Mouse (Mus musculus): ENCODE results near the gene Fam136a.
"Not testable (repeated sequence)": the region's sequence is repeated elsewhere in the genome, so short reads cannot be mapped to it uniquely, and the experiment has no call there.

Fam136a gene

DNA sequence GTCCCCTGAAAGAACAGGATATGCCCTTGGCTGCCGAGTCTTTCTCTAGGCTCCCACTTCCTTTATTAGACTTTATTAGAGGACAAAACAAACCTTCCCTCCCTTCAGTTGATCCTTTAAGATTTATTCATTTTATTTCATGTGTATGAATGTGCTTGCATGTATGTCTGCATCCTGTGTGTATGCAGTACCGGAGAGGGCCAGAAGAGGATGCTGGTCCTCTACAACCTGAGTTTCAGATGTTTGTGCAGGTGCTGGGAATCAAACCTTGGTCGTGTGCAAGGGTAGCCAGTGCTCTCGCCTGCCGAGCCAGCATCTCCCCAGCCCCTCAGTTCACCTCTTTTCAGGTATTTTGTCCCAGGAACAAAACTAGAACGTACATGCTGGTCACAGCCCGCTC, 4.1 kb upstream of the Fam136a start:
- in situ Hi-C loops (cut with MboI; ENCODE audit: low pct_unique_long_range_greater_than_20kb in 1 of 2, low sequenced_read_pairs in 2 of 2, unreplicated experiment in 1 of 2), result no loop called here

DNA sequence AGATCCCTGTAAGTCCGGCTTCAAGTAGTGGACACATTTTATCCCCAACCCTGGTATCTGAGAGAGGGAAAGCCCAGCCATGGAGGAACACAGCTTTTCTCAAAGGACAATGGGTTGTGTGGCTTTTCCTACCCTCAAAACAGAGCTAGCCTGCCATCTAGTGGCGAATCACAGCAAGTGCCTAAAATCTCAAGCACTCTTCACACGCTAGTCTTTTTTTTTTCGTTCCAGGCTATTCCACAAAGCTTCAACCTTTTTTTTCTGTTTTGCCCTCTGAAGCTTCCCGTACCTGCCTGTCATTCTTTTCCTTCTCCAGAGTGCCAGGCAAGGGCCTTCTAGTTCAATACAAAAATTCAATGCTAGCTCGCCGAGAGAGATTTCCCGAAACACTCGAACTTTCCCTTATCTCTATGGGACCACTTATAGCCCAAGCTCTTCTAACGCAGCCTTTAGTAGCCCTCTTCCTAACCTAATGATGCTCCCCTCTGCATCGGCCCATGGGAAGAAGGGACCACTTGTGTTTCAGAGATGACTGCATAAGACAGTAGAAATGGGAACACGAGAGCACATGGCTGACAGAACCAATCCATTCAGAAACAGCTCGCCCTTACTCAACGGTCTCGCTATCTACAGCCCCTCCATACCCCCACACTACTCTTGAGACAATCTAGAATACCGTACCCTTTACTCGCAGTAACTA, 854 bp upstream of the Fam136a start:
- in situ Hi-C loops (cut with MboI; ENCODE audit: low pct_unique_long_range_greater_than_20kb in 1 of 2, low sequenced_read_pairs in 2 of 2, unreplicated experiment in 1 of 2), result no loop called here

DNA sequence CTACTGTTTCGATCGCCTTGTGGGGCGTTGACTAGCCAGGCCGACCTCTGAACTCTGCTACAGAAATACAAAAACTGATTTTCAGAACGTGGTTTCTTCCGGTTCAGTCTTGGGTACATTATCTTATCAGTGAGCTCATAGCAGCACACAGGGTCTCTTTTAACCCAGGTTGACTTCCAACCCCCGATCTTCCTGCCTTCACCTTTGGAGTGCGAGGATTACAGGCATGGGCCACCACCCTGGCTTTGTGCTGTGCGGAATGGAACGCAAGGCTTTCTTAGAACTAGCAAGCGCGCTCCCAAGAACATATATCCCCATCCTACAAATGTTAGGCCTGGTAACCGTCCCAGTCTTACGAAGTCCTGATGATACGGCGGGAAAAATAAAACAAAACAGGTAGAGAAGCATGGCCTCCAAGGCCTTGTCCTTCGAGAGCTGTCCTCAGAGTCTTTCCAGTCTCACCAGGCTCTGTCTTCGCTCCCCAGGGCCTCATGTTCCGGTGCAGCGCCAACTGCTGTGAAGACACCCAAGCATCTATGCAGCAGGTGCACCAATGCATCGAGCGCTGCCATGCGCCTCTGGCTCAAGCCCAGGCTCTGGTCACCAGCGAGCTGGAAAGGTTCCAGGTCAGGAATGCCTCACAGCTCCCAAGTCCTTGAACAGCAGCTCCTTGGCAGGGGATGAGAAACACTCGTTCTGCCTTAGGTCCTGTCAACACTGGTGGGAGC, 843 bp downstream of the Fam136a start:
- in situ Hi-C loops (cut with MboI; ENCODE audit: low pct_unique_long_range_greater_than_20kb in 1 of 2, low sequenced_read_pairs in 2 of 2, unreplicated experiment in 1 of 2), result no loop called here

DNA sequence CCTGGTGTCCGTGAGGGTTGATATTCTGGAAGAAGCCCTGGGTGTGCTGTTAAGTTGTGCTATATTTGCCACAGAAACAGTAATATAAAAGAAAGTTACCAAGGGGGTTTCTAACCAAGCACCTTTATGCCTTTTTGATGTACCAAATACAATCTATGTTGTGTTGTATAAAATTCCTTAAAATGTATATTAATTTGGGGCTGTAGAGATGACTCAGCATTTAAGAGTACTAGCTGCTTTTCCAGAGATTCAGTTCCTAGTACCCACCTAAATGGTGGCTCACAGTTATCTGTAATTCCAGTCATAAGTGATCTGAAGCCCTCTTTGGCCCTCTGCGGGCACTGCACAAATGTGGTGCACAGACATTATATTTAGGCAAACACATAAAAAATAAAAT, 1.4 kb downstream of the Fam136a start:
- in situ Hi-C loops (cut with MboI; ENCODE audit: low pct_unique_long_range_greater_than_20kb in 1 of 2, low sequenced_read_pairs in 2 of 2, unreplicated experiment in 1 of 2), result no loop called here

DNA sequence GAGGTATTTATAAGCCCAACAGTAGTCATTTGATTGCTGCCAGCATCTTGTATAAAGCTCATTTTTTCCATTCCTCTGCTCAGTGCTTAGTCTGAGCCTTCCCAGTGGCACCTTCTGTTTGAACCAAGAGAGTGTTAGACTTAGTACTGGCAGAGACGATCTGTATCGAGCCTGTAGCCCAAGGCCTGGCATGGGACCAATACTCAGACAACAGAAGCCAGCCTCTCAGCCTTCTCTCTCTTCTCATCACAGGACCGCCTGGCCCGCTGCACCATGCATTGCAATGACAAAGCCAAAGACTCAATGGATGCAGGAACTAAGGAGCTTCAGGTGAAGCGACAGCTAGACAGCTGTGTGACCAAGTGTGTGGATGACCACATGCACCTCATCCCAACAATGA, 3.0 kb downstream of the Fam136a start:
- in situ Hi-C loops (cut with MboI; ENCODE audit: low pct_unique_long_range_greater_than_20kb in 1 of 2, low sequenced_read_pairs in 2 of 2, unreplicated experiment in 1 of 2), result no loop called here

DNA sequence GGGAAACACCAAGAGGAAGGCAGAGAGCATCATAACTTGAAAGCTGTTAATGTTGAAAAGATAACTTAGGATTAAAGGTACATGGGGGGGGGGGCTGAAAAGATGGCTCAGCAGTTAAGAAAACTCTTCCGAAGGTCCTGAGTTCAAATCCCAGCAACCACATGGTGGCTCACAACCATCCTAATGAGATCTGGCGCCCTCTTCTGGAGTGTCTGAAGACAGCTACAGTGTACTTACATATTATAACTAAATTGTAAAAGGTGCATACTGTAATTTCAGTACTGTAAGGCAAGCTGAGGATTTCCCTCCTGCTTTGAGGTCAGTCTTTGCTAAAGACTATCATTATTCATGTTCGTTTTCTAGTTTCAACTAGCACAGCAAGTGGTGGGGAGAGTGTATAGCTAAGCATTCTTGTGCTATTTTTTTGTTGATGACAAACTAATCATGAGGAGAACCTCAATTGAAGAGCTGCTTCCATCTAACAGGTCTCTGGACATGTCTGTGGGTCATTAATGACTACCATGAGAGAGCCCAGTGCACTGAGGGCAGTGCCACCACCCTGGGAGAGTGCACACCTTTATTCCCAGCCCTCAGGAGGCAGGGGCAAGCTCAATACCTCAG, 4.8 kb downstream of the Fam136a start:
- in situ Hi-C loops (cut with MboI; ENCODE audit: low pct_unique_long_range_greater_than_20kb in 1 of 2, low sequenced_read_pairs in 2 of 2, unreplicated experiment in 1 of 2), result no loop called here

DNA sequence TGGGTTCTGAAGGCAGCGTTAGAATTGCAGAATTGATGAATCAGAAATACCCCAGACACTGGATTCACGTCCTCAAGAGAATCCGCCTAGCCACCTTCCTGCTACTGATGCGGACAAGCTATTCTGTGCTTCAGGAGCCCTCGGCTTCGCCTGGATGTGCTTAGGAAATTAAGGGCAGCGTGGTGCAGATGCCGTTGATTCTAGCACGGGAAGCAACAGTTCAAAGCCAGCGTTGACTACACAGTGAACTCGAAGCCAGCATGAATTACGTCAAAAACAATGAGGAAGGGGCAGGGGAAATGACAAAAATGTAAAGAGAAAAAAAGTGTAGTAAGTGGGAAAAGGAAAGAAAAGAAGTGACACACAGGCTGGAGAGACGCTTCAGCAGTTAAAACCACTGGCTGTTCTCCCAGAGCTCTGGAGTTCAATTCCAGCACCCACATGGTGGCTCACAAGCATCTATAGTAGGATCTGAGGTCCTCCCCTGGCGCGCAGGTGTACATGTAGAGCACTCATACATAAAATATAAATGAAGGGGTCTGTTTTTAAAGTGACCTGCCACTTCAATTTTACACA, 5.4 kb downstream of the Fam136a start, which contains the start of gene Snrpg:
Gene Snrpg, plus strand, starts transcription at position 541 of the 576 bp plus-strand sequence.
- in situ Hi-C loops (cut with MboI; ENCODE audit: low pct_unique_long_range_greater_than_20kb in 1 of 2, low sequenced_read_pairs in 2 of 2, unreplicated experiment in 1 of 2), result no loop called here

DNA sequence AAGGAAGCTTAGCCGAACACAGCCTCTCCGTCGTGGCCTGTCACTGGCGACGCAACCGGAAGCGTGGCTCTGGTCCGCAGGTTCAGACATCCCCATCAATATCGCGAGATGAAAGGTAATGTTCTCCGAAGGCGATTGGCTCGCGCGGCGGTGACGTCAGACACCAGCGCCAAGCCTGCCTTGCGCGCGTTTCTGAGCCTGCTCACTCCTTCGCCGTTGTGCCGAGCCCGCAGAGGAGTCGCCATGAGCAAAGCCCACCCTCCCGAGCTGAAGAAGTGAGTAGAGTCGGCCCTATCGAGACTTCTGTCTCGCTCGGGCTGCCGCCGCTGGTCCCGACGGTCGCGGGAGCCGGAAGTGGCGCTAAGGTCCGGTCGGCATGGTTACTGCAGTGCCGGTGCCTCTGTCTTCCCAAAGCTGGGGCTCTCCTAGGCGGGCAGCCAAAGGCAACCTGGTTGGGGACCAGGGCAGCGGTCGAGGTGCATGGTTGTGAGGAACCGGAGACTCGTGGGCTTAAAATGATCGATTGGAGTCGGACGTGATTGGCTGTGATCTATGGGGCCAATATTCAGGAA, 6.0 kb downstream of the Fam136a start:
- in situ Hi-C loops (cut with MboI; ENCODE audit: low pct_unique_long_range_greater_than_20kb in 1 of 2, low sequenced_read_pairs in 2 of 2, unreplicated experiment in 1 of 2), result no loop called here

DNA sequence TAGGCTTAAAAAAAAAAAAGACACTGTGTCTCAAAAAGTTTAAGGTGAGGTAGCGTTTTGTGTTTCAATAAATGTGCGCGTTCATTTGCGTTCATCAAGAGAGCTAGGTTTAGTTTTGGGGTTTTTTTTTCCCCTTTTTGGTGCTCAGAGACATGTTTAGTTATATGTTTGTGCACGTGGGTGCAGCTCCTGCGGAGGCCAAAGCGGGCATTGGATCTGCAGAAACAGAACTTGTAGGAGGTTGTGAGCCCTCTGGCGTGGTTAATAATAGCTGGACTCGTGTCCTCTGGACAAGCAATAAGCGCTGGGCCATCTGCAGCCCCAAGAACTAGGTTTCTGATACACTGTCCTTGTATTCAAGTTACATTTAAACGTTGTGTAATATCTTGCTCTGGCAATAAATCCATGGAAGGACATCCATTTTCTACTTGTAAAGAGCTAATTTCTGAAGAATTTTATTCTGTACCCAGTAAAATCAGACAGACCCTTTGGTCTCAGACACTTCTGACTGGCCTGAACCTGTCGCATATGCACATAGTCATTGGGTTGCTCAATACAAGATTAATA, 6.6 kb downstream of the Fam136a start:
- in situ Hi-C loops (cut with MboI; ENCODE audit: low pct_unique_long_range_greater_than_20kb in 1 of 2, low sequenced_read_pairs in 2 of 2, unreplicated experiment in 1 of 2), result no loop called here

DNA sequence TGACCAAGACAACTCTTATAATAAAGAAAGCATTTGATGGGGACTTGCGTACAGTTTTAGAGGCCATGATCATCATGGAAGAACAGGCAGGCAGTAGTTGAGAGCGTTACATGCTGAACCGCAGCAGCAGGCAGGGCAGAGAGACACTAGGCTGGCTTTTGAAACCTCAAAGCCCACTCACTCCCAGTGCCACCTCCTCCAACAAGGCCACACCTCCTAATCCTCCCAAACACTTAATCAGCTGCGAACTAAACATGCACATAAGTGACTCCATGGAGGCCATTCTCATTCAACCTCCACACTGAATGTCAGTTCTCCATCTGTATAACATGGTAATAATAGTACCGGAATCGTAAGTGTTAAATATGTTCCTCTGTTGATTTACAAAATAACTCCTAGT, 8.1 kb downstream of the Fam136a start:
- in situ Hi-C loops (cut with MboI; ENCODE audit: low pct_unique_long_range_greater_than_20kb in 1 of 2, low sequenced_read_pairs in 2 of 2, unreplicated experiment in 1 of 2), result no loop called here

DNA sequence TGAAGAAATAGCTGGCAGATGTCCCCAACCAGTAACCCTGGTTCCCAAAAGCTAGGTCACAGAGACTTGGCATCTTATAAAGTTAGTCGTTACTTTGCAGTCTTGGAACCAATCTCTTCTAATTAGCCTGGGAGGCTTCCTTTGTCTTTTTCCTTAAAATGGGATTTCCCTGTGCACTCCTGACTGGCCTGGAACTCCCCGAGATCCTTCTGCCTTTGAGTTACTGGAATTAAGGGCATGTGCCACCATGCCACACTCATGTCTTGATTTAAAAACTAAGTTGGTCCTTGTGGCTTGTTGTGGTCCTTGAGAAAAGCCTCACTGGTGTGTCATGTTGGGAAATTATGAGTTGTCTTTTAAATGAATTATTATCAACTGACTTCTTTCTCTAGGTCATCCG, 12.9 kb downstream of the Fam136a start:
- in situ Hi-C loops (cut with MboI; ENCODE audit: low pct_unique_long_range_greater_than_20kb in 1 of 2, low sequenced_read_pairs in 2 of 2, unreplicated experiment in 1 of 2), result no loop called here

DNA sequence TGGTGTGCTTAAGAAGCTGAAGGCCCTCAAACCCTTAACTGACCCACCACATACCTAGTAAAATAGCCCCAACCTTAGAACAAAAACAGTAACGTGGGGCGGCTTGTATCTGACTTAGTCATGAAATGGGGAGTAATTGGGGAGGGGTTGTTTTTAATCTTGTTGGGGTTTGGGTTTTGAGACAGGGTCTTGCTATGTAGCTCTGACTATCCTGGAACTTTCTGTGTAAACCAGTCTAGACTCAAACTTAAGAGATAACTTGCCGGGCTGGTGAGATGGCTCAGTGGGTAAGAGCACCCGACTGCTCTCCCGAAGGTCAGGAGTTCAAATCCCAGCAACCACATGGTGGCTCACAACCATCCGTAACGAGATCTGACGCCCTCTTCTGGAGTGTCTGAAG, 14.7 kb downstream of the Fam136a start:
- in situ Hi-C loops (cut with MboI; ENCODE audit: low pct_unique_long_range_greater_than_20kb in 1 of 2, low sequenced_read_pairs in 2 of 2, unreplicated experiment in 1 of 2), result not testable (repeated sequence)

DNA sequence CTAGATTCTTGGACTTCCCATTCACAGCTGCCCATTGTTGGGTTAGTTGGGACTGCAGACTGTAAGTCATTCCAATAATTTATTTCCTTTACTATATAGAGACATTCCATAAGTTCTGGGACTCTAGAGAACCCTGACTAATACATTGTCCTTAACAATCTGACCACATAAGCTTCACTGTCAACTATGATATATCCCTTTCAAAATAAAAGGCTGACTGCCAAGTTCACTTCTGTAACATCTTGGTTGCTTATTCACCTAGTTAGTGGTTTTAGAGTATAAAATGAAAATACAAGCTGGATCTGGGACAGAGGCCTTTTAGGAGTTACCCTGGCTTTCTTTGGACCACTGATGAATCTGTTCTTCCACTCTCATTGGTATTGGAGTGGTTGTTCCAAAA, 17.1 kb downstream of the Fam136a start:
- in situ Hi-C loops (cut with MboI; ENCODE audit: low pct_unique_long_range_greater_than_20kb in 1 of 2, low sequenced_read_pairs in 2 of 2, unreplicated experiment in 1 of 2), result no loop called here

DNA sequence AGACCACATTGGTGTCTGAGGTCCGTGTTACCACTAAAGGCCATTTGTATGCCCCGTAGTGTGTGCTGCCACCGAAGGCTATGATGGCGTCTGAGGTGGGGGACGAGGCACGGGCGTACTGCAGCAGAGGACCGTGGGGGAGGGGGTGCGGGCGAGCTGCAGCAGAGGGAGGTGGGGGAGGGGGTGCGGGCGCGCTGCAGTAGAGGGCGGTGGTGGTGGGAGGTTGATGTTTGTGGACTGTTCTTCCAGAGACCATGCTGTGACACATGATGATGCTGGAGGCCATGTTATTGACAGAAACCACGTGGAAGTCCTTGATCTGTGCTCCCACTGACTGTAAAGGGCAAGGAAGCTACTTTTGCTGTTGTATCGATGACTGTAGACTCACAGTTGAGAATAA, 17.9 kb downstream of the Fam136a start:
- in situ Hi-C loops (cut with MboI; ENCODE audit: low pct_unique_long_range_greater_than_20kb in 1 of 2, low sequenced_read_pairs in 2 of 2, unreplicated experiment in 1 of 2), result no loop called here

DNA sequence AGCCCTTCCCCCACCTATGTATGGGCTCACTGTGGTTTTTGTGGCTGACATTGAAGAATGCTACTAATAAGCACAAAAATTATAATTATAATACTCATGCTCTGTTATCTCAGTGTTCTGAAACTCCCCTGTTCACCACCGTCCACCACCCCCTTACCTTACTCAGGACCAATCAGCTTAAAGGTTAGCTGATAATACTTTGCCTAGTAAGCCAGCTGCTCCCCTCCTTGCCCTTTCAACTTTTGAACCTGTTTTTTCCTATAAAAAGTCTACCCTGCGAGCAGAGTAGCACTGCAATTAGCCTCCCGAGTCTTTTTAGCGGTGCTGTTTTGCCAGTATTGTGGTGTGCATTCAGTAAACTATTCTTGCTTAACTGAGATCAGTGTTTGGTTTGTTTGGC, 19.2 kb downstream of the Fam136a start:
- in situ Hi-C loops (cut with MboI; ENCODE audit: low pct_unique_long_range_greater_than_20kb in 1 of 2, low sequenced_read_pairs in 2 of 2, unreplicated experiment in 1 of 2), result no loop called here

DNA sequence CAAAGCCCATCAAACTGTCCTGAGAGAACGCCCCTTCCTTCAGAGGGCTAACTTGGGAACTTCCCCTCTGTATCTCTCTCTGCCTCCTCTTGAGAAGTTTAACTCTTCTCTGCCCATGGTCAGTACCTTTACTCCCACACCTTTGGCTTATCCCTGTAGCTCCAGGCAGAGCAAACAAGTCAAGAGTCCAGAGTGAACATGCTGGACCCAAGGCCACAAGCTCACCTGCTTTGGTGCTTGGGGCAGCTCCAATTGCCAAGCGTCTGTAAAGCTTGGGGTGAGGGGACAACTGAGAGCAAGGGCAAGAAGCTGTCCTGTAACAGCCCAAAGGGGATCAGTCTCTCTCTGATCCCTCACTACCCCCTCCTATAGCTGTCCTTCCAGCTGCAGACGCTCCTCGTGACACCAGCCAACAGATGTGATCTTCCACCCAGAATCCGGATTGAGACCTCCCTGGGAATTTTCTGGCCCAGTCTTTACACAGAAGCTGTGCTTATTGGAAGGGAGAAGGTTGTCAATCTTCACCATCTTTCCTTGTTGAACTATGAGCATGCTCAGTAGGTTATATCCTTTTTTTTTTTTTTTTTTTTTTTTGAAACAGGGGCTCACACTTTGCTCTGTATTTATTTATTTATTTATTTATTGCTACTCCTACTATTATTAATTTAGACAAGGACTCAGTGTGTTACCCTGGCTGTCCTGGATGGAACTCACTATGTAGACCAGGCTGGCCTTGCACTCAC, 20.1 kb downstream of the Fam136a start:
- in situ Hi-C loops (cut with MboI; ENCODE audit: low pct_unique_long_range_greater_than_20kb in 1 of 2, low sequenced_read_pairs in 2 of 2, unreplicated experiment in 1 of 2), result no loop called here

DNA sequence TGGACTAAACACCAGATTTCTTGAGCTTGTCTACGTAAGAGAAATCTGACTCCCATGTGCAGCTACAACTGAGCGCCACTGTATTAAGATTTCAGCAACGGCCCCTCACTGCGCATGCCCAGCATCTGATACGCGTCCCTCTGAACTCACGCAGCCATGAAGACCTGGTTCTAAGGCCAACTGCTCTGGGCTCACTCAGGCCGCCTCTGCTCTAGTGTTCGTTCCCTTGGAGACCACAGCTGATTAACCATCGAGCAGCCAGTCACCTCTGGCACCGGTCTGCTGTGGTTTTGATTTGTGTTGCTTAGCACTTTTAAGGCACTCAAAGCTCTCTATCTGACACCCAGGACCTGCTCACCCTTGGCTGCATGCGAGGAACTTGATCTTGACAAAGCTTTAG, 21.9 kb downstream of the Fam136a start:
- in situ Hi-C loops (cut with MboI; ENCODE audit: low pct_unique_long_range_greater_than_20kb in 1 of 2, low sequenced_read_pairs in 2 of 2, unreplicated experiment in 1 of 2), result no loop called here

DNA sequence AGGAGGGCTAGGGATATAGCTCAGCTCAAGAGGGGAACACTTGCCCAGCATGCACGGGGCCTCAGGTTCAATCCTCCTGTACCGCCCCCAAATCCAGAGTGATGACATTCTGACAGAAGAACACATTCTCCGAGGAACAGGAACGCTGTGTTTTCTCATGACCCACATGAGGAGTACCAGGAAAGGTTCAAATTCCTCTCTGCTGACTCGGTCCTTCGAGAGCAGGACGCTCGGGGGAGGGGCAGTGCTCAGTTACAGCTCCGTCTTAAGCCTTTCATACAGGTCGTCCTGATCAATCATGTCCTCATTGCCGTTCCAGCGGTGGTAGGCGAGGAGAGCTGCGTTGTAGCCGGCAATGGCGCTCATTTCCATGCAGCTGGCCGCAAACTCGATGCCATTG, 23.0 kb downstream of the Fam136a start:
- in situ Hi-C loops (cut with MboI; ENCODE audit: low pct_unique_long_range_greater_than_20kb in 1 of 2, low sequenced_read_pairs in 2 of 2, unreplicated experiment in 1 of 2), result no loop called here

Measured in mouse embryonic stem cell (cell line).